ENCODE assay signal across 25 mouse cellular contexts in the genomic region with DNA sequence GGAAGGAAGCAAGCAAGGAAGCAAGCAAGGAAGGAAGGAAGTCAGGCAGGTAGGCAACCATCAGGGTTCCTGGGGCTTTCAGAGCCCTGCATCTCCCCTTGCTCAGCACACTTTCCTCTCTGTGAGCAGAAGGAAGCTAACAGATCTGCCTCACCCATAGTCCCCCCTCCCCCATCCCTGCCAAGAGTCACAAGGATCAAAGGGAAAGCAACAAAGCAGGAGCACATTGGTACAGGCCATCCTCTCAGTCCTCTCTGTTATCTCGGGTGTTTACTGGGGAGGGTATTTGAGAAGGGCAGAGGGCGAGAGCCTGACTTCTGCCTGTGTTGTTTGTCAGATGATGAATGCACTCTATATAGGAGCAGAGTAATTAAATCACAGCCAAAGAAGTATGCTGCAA.
DNase-seq lines count a peak whose midpoint lies in the region; ATAC-seq lines count a peak whose summit lies in the region.
"Had no signal": no experiment of that assay in that cellular context is flagged by ENCODE, and none has a peak within 500 bp of the region (broad histone marks: within the 10 kb centered on the region; RNA-seq: fewer than 3 reads in every experiment).

No protein-coding gene starts in this region.

- H3K36me3 ChIP-seq in forebrain, embryonic 10.5 days (replicated peaks) = no peaks in the 10 kb centered on the region
- H3K36me3 ChIP-seq in forebrain, embryonic 12.5 days (replicated peaks) = no peaks in the 10 kb centered on the region
- H3K36me3 ChIP-seq in kidney, embryonic 15.5 days = no peaks in the 10 kb centered on the region
- no peaks in the 10 kb centered on the region for H3K36me3 ChIP-seq in liver, embryonic 16.5 days (ENCODE audit: control insufficient read depth, insufficient read depth)
- H3K36me3 ChIP-seq: embryonic facial prominence, embryonic 15.5 days; heart, embryonic 15.5 days; limb, embryonic 12.5 days; midbrain, embryonic 10.5 days; neural tube, embryonic 15.5 days; stomach, embryonic 15.5 days had no signal

- ATAC-seq in forebrain, embryonic 12.5 days (ENCODE audit: low FRiP score) = no peak
- no peak for ATAC-seq in kidney, embryonic 15.5 days (replicated peaks; ENCODE audit: low FRiP score)
- ATAC-seq in liver, embryonic 16.5 days (ENCODE audit: low read depth) = peak; percentile 28; the same call in 1 of the 2 replicates
- ATAC-seq: intestine, postnatal 0 days had no signal

- H3K9ac ChIP-seq in forebrain, embryonic 12.5 days = no peak overlapping the region
- no peak overlapping the region for H3K9ac ChIP-seq in kidney, embryonic 15.5 days
- no peak overlapping the region for H3K9ac ChIP-seq in liver, embryonic 16.5 days (ENCODE audit: low read depth, low read length)
- H3K9ac ChIP-seq: embryonic facial prominence, embryonic 15.5 days; heart, embryonic 15.5 days; limb, embryonic 12.5 days; neural tube, embryonic 15.5 days; stomach, embryonic 15.5 days had no signal

- peaks cover 10% of the 10 kb centered on the region for H3K4me1 ChIP-seq in forebrain, embryonic 10.5 days
- 0 out of 2 replicates have a peak, but pooled peaks cover 2% of the 10 kb centered on the region for H3K4me1 ChIP-seq in forebrain, embryonic 12.5 days
- H3K4me1 ChIP-seq in kidney, embryonic 15.5 days = peaks cover 3% of the 10 kb centered on the region; the same call in 1 of the 2 replicates
- H3K4me1 ChIP-seq in liver, embryonic 16.5 days (ENCODE audit: control insufficient read depth, low read depth, low read length) = no peaks in the 10 kb centered on the region
- H3K4me1 ChIP-seq: heart, embryonic 15.5 days; limb, embryonic 12.5 days; neural tube, embryonic 15.5 days; stomach, embryonic 15.5 days had no signal

- DNase-seq in forebrain, embryonic 10.5 days (ENCODE audit: extremely low spot score, low spot score) = no peak
- peak; percentile 30 to 61 for DNase-seq in kidney, postnatal 36 days
- peak; percentile 39 for DNase-seq in embryo, embryonic 10.5 days (ENCODE audit: low spot score)
- DNase-seq in adrenal gland, adult 8-10 months = no peak
- no peak for DNase-seq in T-cell, adult 2 months (ENCODE audit: low spot score)
- DNase-seq: adrenal gland, adult 2 months; cerebellum, adult 18-20 months; cerebellum, postnatal 14 days; heart, postnatal 36 days; layer of hippocampus, postnatal 36 days; lung, adult 18-20 months; lung, postnatal 10 days; thymus, postnatal 36 days had no signal

- no peak overlapping the region for H3K4me2 ChIP-seq in forebrain, embryonic 12.5 days
- H3K4me2 ChIP-seq in kidney, embryonic 15.5 days = no peak overlapping the region
- no peak overlapping the region for H3K4me2 ChIP-seq in liver, embryonic 16.5 days (ENCODE audit: low read depth, low read length)
- H3K4me2 ChIP-seq: embryonic facial prominence, embryonic 15.5 days; heart, embryonic 15.5 days; limb, embryonic 12.5 days; neural tube, embryonic 15.5 days; stomach, embryonic 15.5 days had no signal

- WGBS in forebrain, embryonic 10.5 days = 29% methylated on average over 2 of the region's 2 CpGs
- 24% methylated on average over 2 of the region's 2 CpGs for WGBS in forebrain, embryonic 12.5 days
- 14% methylated on average over 2 of the region's 2 CpGs for WGBS in kidney, embryonic 15.5 days
- 35% methylated on average over 2 of the region's 2 CpGs for WGBS in liver, embryonic 16.5 days (ENCODE audit: insufficient replicate concordance)

- peak overlapping the region; percentile 12; the same call in 1 of the 2 replicates for H3K27ac ChIP-seq in forebrain, embryonic 10.5 days
- no peak overlapping the region for H3K27ac ChIP-seq in forebrain, embryonic 12.5 days
- no peak overlapping the region for H3K27ac ChIP-seq in kidney, embryonic 15.5 days
- H3K27ac ChIP-seq in liver, embryonic 16.5 days (ENCODE audit: low read length) = no peak overlapping the region
- H3K27ac ChIP-seq: embryonic facial prominence, embryonic 15.5 days; heart, embryonic 15.5 days; kidney, postnatal 0 days; layer of hippocampus, adult 2 months; limb, embryonic 12.5 days; midbrain, embryonic 10.5 days; neural tube, embryonic 15.5 days; stomach, embryonic 15.5 days had no signal

- no peak overlapping the region for H3K4me3 ChIP-seq in forebrain, embryonic 10.5 days
- H3K4me3 ChIP-seq in forebrain, embryonic 12.5 days (replicated peaks) = no peak overlapping the region
- no peak overlapping the region for H3K4me3 ChIP-seq in kidney, embryonic 15.5 days (replicated peaks)
- no peak overlapping the region for H3K4me3 ChIP-seq in liver, embryonic 16.5 days (ENCODE audit: low read depth, low read length)
- H3K4me3 ChIP-seq: embryonic facial prominence, embryonic 15.5 days; heart, embryonic 15.5 days; layer of hippocampus, adult 2 months; limb, embryonic 12.5 days; midbrain, embryonic 10.5 days; neural tube, embryonic 15.5 days; stomach, embryonic 15.5 days had no signal

- H3K27me3 ChIP-seq in forebrain, embryonic 10.5 days (ENCODE audit: poor library complexity, severe bottlenecking) = no peaks in the 10 kb centered on the region
- no peaks in the 10 kb centered on the region for H3K27me3 ChIP-seq in forebrain, embryonic 12.5 days
- no peaks in the 10 kb centered on the region for H3K27me3 ChIP-seq in kidney, embryonic 15.5 days
- no peaks in the 10 kb centered on the region for H3K27me3 ChIP-seq in liver, embryonic 16.5 days (ENCODE audit: control insufficient read depth, insufficient read depth, low read depth, low read length)
- H3K27me3 ChIP-seq: embryonic facial prominence, embryonic 15.5 days; heart, embryonic 15.5 days; limb, embryonic 12.5 days; neural tube, embryonic 15.5 days; stomach, embryonic 15.5 days had no signal

- peaks cover 5% of the 10 kb centered on the region; the same call in 1 of the 2 replicates for H3K9me3 ChIP-seq in forebrain, embryonic 10.5 days
- no peaks in the 10 kb centered on the region for H3K9me3 ChIP-seq in forebrain, embryonic 12.5 days
- H3K9me3 ChIP-seq in kidney, embryonic 15.5 days (replicated peaks) = no peaks in the 10 kb centered on the region
- no peaks in the 10 kb centered on the region for H3K9me3 ChIP-seq in liver, embryonic 16.5 days (replicated peaks; ENCODE audit: control insufficient read depth, low read length)
- H3K9me3 ChIP-seq: embryonic facial prominence, embryonic 15.5 days; heart, embryonic 15.5 days; midbrain, embryonic 10.5 days; neural tube, embryonic 15.5 days; stomach, embryonic 15.5 days had no signal

Comparison
In these comparisons a context has a peak if more than half of its experiments do, and no peak if none do; other contexts are left out.
1. DNase-seq: peak in kidney, postnatal 36 days (2 of 2) and embryo, embryonic 10.5 days (single experiment); none in forebrain, embryonic 10.5 days (single experiment), adrenal gland, adult 8-10 months (single experiment) and T-cell, adult 2 months (single experiment).